Mouse (Mus musculus) T-cell, adult 2 months (primary cell): ENCODE results near the gene Herc2.

Experiments
- DNase-seq: peaks from one replicate; pipeline ENCODE4 v3.0.0; 2022; ENCODE audit warnings: low spot score

Herc2 gene

GRCm38 (mm10) chr7:56201483-56202218 is 151.7 kb downstream of the Herc2 start:
- DNase-seq: no peak

- no peak for DNase-seq
Measured at GRCm38 (mm10) chr7:56202843-56203242, 152.8 kb downstream of the Herc2 start.

- no peak for DNase-seq
Measured at GRCm38 (mm10) chr7:56203286-56203685, 153.3 kb downstream of the Herc2 start.

GRCm38 (mm10) chr7:56204877-56205276 is 154.9 kb downstream of the Herc2 start:
- DNase-seq: no peak

- DNase-seq: no peak
Measured at GRCm38 (mm10) chr7:56220811-56221210, 170.8 kb downstream of the Herc2 start.

GRCm38 (mm10) chr7:56235794-56236423 is 185.9 kb downstream of the Herc2 start:
- no peak for DNase-seq

- no peak for DNase-seq
Measured at GRCm38 (mm10) chr7:56236617-56237016, 186.6 kb downstream of the Herc2 start.

- DNase-seq: no peak
Measured at GRCm38 (mm10) chr7:56239543-56239942, 189.5 kb downstream of the Herc2 start, which contains the start of gene Oca2. Oca2 (plus strand) TSS chr7:56239760.

GRCm38 (mm10) chr7:56254568-56254967 is 204.6 kb downstream of the Herc2 start:
- no peak for DNase-seq

GRCm38 (mm10) chr7:56257875-56258441 is 208.0 kb downstream of the Herc2 start:
- no peak for DNase-seq

- no peak for DNase-seq
Measured at GRCm38 (mm10) chr7:56277506-56277905, 227.5 kb downstream of the Herc2 start.
